Mouse (Mus musculus) forebrain, postnatal 0 days (tissue): ENCODE measurements around the gene Vav1. TPM values are rescaled to one million over a fixed set of nuclear protein-coding genes. Genes with fewer than 3 reads are reported as not detected.

Source experiments
- ATAC-seq: fragments of 200-750 bp; cut with Nextera tagmentation; 2 replicates; pipeline ENCODE4 v1.8.0; 2017; ENCODE audit warnings: mild to moderate bottlenecking, moderate library complexity
- DNase-seq: peaks from one replicate; pipeline ENCODE4 v3.0.0-alpha.2; 2015
- H3K27ac ChIP-seq: fragments of 300-500 bp; sonication (generic); 2 replicates; pipeline ENCODE4 v1.5.1; 2014; ENCODE audit warnings: low read depth, mild to moderate bottlenecking, antibody characterized with exemption, low read length, moderate library complexity, mixed read lengths
- H3K27me3 ChIP-seq: fragments of 300-500 bp; sonication (generic); 2 replicates; pipeline ENCODE4 v1.6.1; 2014; ENCODE audit warnings: mild to moderate bottlenecking, low read length, mixed read lengths; ENCODE audit not compliant: insufficient read depth
- H3K36me3 ChIP-seq: fragments of 300-500 bp; sonication (generic); 2 replicates; pipeline ENCODE4 v1.6.1; 2014; ENCODE audit warnings: mild to moderate bottlenecking, moderate library complexity; ENCODE audit not compliant: insufficient read depth
- H3K4me1 ChIP-seq: fragments of 300-500 bp; sonication (generic); 2 replicates; pipeline ENCODE4 v1.6.1; 2014; ENCODE audit warnings: antibody characterized with exemption; ENCODE audit not compliant: insufficient read depth
- H3K4me2 ChIP-seq: fragments of 300-500 bp; sonication (generic); 2 replicates; pipeline ENCODE4 v1.6.1; 2014; ENCODE audit warnings: low read depth, mild to moderate bottlenecking, moderate library complexity
- H3K4me3 ChIP-seq: fragments of 300-500 bp; sonication (generic); 2 replicates; pipeline ENCODE4 v1.5.1; 2014; ENCODE audit warnings: low read depth, low read length, mixed read lengths
- H3K9ac ChIP-seq: fragments of 300-500 bp; sonication (generic); 2 replicates; pipeline ENCODE4 v1.6.1; 2014; ENCODE audit warnings: mild to moderate bottlenecking
- H3K9me3 ChIP-seq: fragments of 300-500 bp; sonication (generic); 2 replicates; pipeline ENCODE4 v1.6.1; 2016; ENCODE audit warnings: low read length
- CTCF ChIP-seq: sonication (generic); IDR thresholded peaks from 2 replicates; pipeline ENCODE4 v1.5.1; 2016; ENCODE audit warnings: antibody characterized with exemption, control low read depth, low read depth
- WGBS: fragments of 180-500 bp; shearing (Covaris S2); extraction: QIAGEN DNeasy Blood & Tissue Kit; methylation state at CpG from one replicate; pipeline ENCODE4 v1.1.7; 2014; 5-methylcytosine and 5-hydroxymethylcytosine counted together
- polyA plus RNA-seq: library from polyadenylated mRNA; unstranded; fragments of >200 nt; fragmentation: Nextera tagmentation; extraction: Ambion mirVana; gene quantifications from 2 replicates; pipeline ENCODE4 v1.2.1, GENCODE M21; 2015
- total RNA-seq: library from RNA; depleted of rRNA; stranded (reverse); fragments of >200 nt; gene quantifications from 2 replicates; pipeline ENCODE4 v1.2.3, GENCODE M21; 2014

Vav1 gene
- total and polyA plus RNA-seq, 2 experiments from 2014 or later: 1.8 to 2.5 TPM

DNA sequence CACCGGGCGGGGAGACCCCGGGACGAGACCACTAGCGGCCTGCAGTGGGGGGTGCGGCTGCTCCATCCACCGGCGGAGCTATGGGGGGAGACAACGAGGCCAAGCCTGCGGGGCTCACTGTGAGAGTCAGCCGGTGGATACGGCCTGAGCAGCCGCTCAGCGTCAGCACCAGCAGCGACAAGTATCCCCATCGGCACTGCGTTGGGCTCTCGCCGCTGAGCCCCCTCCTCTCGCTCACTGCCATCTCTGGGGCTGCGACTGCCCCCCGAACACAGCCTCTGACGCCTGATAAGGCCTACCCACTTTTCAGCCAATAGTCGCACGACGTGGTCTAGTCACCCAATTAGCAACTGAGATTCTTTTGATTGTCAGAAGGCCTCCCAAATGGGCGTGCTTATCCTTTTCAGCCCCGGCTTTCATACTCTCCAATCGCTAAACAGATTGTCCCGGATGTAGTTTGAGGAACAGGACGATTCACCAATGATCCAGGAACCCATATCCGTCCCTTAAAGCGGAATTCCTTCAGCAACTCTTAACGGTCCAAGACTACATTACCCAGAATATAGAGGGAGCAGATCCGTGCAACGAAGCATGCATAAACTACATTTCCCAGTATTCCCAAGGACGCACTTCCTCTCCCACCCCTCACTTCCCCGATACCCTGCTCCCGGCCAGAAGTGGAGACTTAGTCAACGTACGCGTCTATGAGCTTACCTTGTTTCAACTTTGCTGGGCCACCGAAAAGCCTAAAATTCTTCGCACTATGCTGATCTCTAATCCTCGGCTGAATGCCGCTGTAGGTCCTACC lies 31.3 kb upstream of the Vav1 start:
- Histone ChIP-seq H3K9ac (peak overlapping the region; percentile 78), H3K4me1 (peaks cover 9% of the 10 kb centered on the region; the same call in 1 of the 2 replicates), H3K27me3 (peaks cover 3% of the 10 kb centered on the region; the same call in 1 of the 2 replicates), H3K4me3 (peak overlapping the region; percentile 66), H3K27ac (peak overlapping the region; percentile 97), H3K9me3 (no peaks in the 10 kb centered on the region), H3K4me2 (peak overlapping the region; percentile 93), H3K36me3 (peaks cover 6% of the 10 kb centered on the region)
- WGBS: under 1% methylated on average over 46 of the region's 46 CpGs
- ATAC-seq (peak; percentile 95), DNase-seq (peak; percentile 98)
- TF ChIP-seq CTCF: peak; percentile 37

GRCm38 (mm10) chr17:57248201-57248699 lies 30.6 kb upstream of the Vav1 start, which contains the start of gene Gpr108:
Gpr108 (minus strand) TSS chr17:57248446.
- ATAC-seq: peak; percentile 60
- H3K9me3 ChIP-seq: no peaks in the 10 kb centered on the region
- H3K4me1 ChIP-seq: peaks cover 9% of the 10 kb centered on the region; the same call in 1 of the 2 replicates
- peaks cover 3% of the 10 kb centered on the region; the same call in 1 of the 2 replicates for H3K27me3 ChIP-seq
- DNase-seq: peak; percentile 89
- under 1% methylated on average over 12 of the region's 12 CpGs for WGBS
- peak within 1 kb of the TSS; percentile 66 for H3K4me3 ChIP-seq
- peak; percentile 88 for TF ChIP-seq CTCF
- H3K4me2 ChIP-seq: peak within 1 kb of the TSS; percentile 93
- H3K9ac ChIP-seq: peak within 1 kb of the TSS; percentile 78
- H3K27ac ChIP-seq: peak within 1 kb of the TSS; percentile 97
- H3K36me3 ChIP-seq: no peaks in the 10 kb centered on the region

- H3K36me3 ChIP-seq: no peaks in the 10 kb centered on the region
- peak overlapping the region; percentile 49 for H3K9ac ChIP-seq
- no peak for ATAC-seq
- H3K4me2 ChIP-seq: peak overlapping the region; percentile 93
- H3K27me3 ChIP-seq: peaks cover 3% of the 10 kb centered on the region; the same call in 1 of the 2 replicates
- no peak for TF ChIP-seq CTCF
- 7% methylated on average over 13 of the region's 13 CpGs for WGBS
- H3K4me3 ChIP-seq: peak overlapping the region; percentile 66
- H3K4me1 ChIP-seq: peaks cover 9% of the 10 kb centered on the region; the same call in 1 of the 2 replicates
- H3K27ac ChIP-seq: peak overlapping the region; percentile 83
- no peak for DNase-seq
- no peaks in the 10 kb centered on the region for H3K9me3 ChIP-seq
Measured at GRCm38 (mm10) chr17:57248771-57249170, 30.1 kb upstream of the Vav1 start.

DNA sequence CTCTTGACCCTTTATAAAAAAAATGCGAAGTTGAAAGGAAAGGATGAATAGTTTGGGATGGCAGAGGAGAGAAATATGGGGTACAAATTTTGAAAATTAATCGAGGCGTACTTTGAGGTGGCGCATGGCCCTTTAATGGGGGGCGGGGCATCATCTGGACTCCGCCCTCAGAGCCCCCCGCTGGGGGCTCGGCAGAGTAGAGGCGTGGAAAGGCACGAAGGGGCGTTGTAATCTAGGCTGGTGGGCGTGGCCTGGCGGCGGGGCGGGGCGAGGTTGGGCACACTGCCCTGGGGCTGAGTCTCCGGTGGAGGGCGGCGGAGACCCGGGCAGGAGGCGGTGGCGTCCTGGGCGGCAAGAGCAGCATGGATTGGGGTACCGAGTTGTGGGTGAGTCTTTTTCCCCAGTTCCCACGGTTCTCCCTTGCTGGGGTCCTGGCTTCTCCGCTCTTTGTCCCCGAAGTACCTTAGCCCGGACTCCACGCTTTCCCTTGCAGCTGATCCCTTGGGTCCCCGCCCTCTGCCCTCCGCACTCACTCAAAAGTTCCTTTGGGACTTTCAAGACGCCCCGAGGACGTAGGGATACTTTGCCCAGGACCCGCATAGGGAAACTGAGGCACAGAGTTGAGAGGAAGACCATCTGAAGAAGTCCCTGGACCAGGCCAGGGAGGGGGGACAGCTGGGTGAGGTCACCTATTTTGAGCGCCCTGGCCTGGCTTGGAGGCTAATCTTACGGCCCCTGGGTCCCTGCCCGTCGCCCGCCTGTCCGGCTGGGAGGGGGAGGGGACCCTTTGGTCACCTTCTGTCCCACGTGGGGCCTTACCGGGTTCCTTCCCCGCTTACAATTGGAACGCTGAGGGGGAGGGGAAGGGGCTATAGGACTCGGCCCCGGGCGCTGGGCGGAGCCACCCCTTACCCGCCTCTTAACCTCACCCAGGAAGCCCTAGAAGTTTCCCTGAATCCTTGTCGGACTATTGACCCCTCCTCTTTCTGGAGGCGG lies 29.4 kb upstream of the Vav1 start, which contains the start of gene Trip10:
TSS of gene Trip10 (plus strand) at position 270 of the 996 bp plus-strand sequence.
- peaks cover 3% of the 10 kb centered on the region; the same call in 1 of the 2 replicates for H3K27me3 ChIP-seq
- WGBS: 2% methylated on average over 50 of the region's 52 CpGs
- H3K4me3 ChIP-seq: peak within 1 kb of the TSS; percentile 66
- H3K27ac ChIP-seq: peak within 1 kb of the TSS; percentile 83
- peak; percentile 22; the same call in 1 of the 2 replicates for TF ChIP-seq CTCF
- H3K4me2 ChIP-seq: peak within 1 kb of the TSS; percentile 93
- H3K9ac ChIP-seq: peak within 1 kb of the TSS; percentile 49
- no peaks in the 10 kb centered on the region for H3K36me3 ChIP-seq
- ATAC-seq: no peak
- peaks cover 9% of the 10 kb centered on the region; the same call in 1 of the 2 replicates for H3K4me1 ChIP-seq
- peak; percentile 85 for DNase-seq
- no peaks in the 10 kb centered on the region for H3K9me3 ChIP-seq

GRCm38 (mm10) chr17:57250461-57251160 lies 28.3 kb upstream of the Vav1 start:
- H3K4me1 ChIP-seq: peaks cover 9% of the 10 kb centered on the region; the same call in 1 of the 2 replicates
- peak overlapping the region; percentile 93 for H3K4me2 ChIP-seq
- DNase-seq (no peak), ATAC-seq (no peak)
- no peak for TF ChIP-seq CTCF
- peaks cover 3% of the 10 kb centered on the region; the same call in 1 of the 2 replicates for H3K27me3 ChIP-seq
- no peaks in the 10 kb centered on the region for H3K36me3 ChIP-seq
- H3K9ac ChIP-seq: 0 out of 2 replicates have a peak overlapping the region, but pooled peaks have one; percentile 49
- H3K4me3 ChIP-seq: peak overlapping the region; percentile 66
- 3% methylated on average over 33 of the region's 33 CpGs for WGBS
- H3K27ac ChIP-seq: no peak overlapping the region
- no peaks in the 10 kb centered on the region for H3K9me3 ChIP-seq
